Mouse (Mus musculus) kidney, postnatal 0 days (tissue): ENCODE results near the gene Rasl10a. TPM values are rescaled to one million over a fixed set of nuclear protein-coding genes. Genes with fewer than 3 reads are reported as not detected.
A peak's percentile ranks its signal among the peaks of the same experiment; 100 is the strongest.

ENCODE experiments used
- ATAC-seq: fragments of 200-750 bp; cut with Nextera tagmentation; replicated peaks from 2 replicates; pipeline ENCODE4 v1.8.0; 2017; ENCODE audit warnings: low read depth, moderate number of reproducible peaks, moderate TSS enrichment, moderate library complexity; ENCODE audit not compliant: low FRiP score
- DNase-seq: peaks from one replicate; pipeline ENCODE4 v3.0.0-alpha.2; 2016; ENCODE audit warnings: low spot score
- H3K27ac ChIP-seq: fragments of 300-500 bp; sonication (generic); 2 replicates; pipeline ENCODE4 v1.5.1; 2014; ENCODE audit warnings: mild to moderate bottlenecking
- H3K27me3 ChIP-seq: fragments of 300-500 bp; sonication (generic); 2 replicates; pipeline ENCODE4 v1.6.1; 2014; ENCODE audit warnings: low read length, mixed read lengths; ENCODE audit not compliant: insufficient read depth
- H3K36me3 ChIP-seq: fragments of 300-500 bp; sonication (generic); 2 replicates; pipeline ENCODE4 v1.6.1; 2014; ENCODE audit warnings: low read length, mixed read lengths; ENCODE audit not compliant: insufficient read depth
- H3K4me1 ChIP-seq: fragments of 300-500 bp; sonication (generic); replicated peaks from 2 replicates; pipeline ENCODE4 v1.6.1; 2014; ENCODE audit warnings: antibody characterized with exemption, low read length, mixed read lengths; ENCODE audit not compliant: insufficient read depth
- H3K4me2 ChIP-seq: fragments of 300-500 bp; sonication (generic); 2 replicates; pipeline ENCODE4 v1.6.1; 2014; ENCODE audit warnings: mild to moderate bottlenecking, low read length, moderate library complexity, mixed read lengths
- H3K4me3 ChIP-seq: fragments of 300-500 bp; sonication (generic); replicated peaks from 2 replicates; pipeline ENCODE4 v1.5.1; 2014; ENCODE audit warnings: low read depth, low read length
- H3K9ac ChIP-seq: fragments of 300-500 bp; sonication (generic); 2 replicates; pipeline ENCODE4 v1.6.1; 2014; ENCODE audit warnings: low read depth, low read length
- H3K9me3 ChIP-seq: fragments of 300-500 bp; sonication (generic); replicated peaks from 2 replicates; pipeline ENCODE4 v1.6.1; 2016; ENCODE audit warnings: low read length, inconsistent platforms, mixed read lengths
- CTCF ChIP-seq: IDR thresholded peaks from 2 replicates; pipeline ENCODE4 v1.5.1; 2016; ENCODE audit warnings: antibody characterized with exemption, low read depth, mild to moderate bottlenecking, moderate library complexity
- WGBS: fragments of 180-500 bp; shearing (Covaris S2); extraction: QIAGEN DNeasy Blood & Tissue Kit; methylation state at CpG from one replicate; pipeline ENCODE4 v1.1.7; 2014; 5-methylcytosine and 5-hydroxymethylcytosine counted together
- polyA plus RNA-seq: library from polyadenylated mRNA; unstranded; fragments of >200 nt; fragmentation: Nextera tagmentation; extraction: Ambion mirVana; gene quantifications from 2 replicates; pipeline ENCODE4 v1.2.1, GENCODE M21; 2015

Gene Rasl10a
- polyA plus RNA-seq, 1 experiment from 2014 or later = 1.9 TPM

DNA sequence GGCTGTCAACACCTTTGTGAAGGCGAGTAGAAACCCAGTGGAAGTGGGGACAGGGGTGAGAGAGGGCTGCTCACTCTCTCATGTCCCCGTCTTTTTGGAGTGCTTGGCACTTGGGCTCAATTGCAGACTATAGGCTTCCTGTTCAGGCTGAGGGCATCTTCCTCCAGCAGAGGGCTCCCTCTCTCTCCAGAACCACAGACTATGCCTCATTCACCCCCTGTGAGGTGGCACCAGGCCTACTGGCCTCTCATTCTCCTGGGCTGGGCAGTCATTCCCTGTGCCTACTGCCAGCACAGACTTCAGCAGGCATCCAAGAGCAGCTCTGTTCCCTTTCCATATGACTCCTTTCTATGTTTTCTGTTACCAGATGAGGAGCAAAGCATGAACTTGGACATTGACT lies 42.2 kb upstream of the Rasl10a start:
- no peak overlapping the region for H3K4me2 ChIP-seq
- H3K4me1 ChIP-seq = no peaks in the 10 kb centered on the region
- H3K36me3 ChIP-seq = peaks cover 60% of the 10 kb centered on the region
- H3K27ac ChIP-seq = no peak overlapping the region
- 48% methylated on average over 2 of the region's 2 CpGs for WGBS
- H3K9me3 ChIP-seq = no peaks in the 10 kb centered on the region
- ATAC-seq (no peak), DNase-seq (peak; percentile 65)
- no peak overlapping the region for H3K9ac ChIP-seq
- no peaks in the 10 kb centered on the region for H3K27me3 ChIP-seq
- TF ChIP-seq CTCF = peak; percentile 72
- no peak overlapping the region for H3K4me3 ChIP-seq

DNA sequence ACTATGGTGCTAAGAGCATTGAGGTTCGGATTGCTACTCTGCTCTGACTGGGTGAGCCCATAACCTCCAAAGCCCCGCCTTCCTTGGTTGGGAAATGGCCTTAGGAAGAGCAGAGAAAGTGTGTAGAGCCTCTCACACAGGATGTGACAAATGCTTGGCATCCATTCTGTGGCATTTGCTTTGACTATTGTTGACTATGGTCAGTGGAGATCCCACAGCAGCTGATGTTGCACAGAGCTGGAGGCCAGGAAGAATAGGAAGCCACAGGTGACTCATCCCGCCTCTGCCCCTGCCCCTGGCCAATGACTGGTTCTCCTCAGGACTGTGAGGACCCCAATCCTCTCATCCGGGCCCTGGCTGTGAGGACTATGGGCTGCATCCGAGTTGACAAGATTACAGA lies 41.6 kb upstream of the Rasl10a start:
- TF ChIP-seq CTCF = no peak
- no peak for DNase-seq
- no peak overlapping the region for H3K4me3 ChIP-seq
- no peaks in the 10 kb centered on the region for H3K27me3 ChIP-seq
- no peak overlapping the region for H3K9ac ChIP-seq
- WGBS = 92% methylated on average over 5 of the region's 5 CpGs
- H3K36me3 ChIP-seq = peaks cover 60% of the 10 kb centered on the region
- ATAC-seq = no peak
- no peaks in the 10 kb centered on the region for H3K9me3 ChIP-seq
- no peak overlapping the region for H3K27ac ChIP-seq
- no peak overlapping the region for H3K4me2 ChIP-seq
- no peaks in the 10 kb centered on the region for H3K4me1 ChIP-seq

DNA sequence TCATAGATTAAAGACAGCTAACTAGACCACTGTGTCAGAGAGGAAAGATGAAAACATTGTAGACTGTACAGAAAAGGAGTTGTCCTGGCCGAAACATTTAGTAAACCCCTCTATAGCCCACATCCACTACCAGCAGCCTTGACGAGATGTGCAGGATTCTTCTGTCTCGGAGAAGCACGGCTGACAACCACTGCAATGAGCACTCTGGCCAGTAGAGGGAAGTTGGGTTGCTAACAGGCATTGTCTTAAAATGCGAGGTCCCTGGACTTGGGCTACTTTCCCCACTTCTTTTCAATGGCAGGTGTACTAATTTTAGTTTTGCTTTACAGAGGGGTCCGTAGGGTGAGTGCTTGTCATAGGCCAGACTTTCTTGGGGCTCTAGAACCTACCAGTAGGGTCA lies 40.4 kb upstream of the Rasl10a start:
- H3K4me3 ChIP-seq = no peak overlapping the region
- no peak overlapping the region for H3K27ac ChIP-seq
- DNase-seq = peak; percentile 25
- peak; percentile 62 for TF ChIP-seq CTCF
- no peaks in the 10 kb centered on the region for H3K27me3 ChIP-seq
- WGBS = 52% methylated on average over 6 of the region's 6 CpGs
- no peak overlapping the region for H3K9ac ChIP-seq
- H3K9me3 ChIP-seq = no peaks in the 10 kb centered on the region
- H3K4me1 ChIP-seq = no peaks in the 10 kb centered on the region
- no peak overlapping the region for H3K4me2 ChIP-seq
- H3K36me3 ChIP-seq = peaks cover 60% of the 10 kb centered on the region
- no peak for ATAC-seq

DNA sequence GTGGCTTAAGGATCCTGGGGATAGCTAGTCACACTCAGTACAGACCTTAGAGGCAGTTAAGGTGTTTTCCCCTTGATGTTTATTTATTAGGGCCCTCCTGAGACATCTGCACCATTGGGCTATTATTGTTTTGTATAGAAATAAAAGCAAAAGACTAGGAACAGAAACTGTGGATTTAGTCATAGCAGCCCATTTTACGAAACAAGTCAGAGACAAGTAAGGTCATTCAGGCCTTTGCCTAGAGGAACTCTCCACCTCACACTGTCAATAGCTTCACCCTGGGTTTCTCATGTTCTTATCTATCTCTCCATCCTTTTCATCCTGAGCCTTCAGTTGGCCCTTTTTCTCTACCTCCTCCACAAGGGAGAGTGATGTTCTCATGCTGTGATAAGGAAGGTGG lies 32.8 kb upstream of the Rasl10a start:
- Histone ChIP-seq H3K4me2 (no peak overlapping the region), H3K9me3 (no peaks in the 10 kb centered on the region), H3K27me3 (no peaks in the 10 kb centered on the region), H3K36me3 (peaks cover 51% of the 10 kb centered on the region), H3K4me1 (no peaks in the 10 kb centered on the region), H3K27ac (no peak overlapping the region), H3K9ac (no peak overlapping the region), H3K4me3 (no peak overlapping the region)
- TF ChIP-seq CTCF = no peak
- no peak for DNase-seq
- WGBS = 100% methylated on average over 1 of the region's 1 CpGs
- no peak for ATAC-seq

DNA sequence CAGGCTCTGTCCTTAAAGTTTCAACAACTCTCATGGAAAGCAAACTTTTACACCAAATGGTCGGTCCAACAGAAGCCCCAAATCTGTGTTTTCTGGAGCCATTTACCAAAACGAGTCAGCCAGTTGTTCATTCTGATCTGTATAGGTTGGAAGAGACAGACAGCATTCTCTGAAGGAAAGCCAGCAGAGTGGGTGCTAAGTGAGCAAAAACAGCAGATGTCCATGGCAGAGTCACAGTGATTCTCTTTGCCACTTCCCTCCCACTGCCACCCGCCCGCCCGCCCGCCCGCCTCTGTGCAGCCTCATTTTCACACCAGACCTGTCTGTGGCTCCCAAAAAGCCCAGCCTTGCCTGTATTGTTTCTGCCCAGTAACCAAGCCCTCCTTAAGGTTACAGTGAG lies 29.7 kb upstream of the Rasl10a start:
- H3K4me3 ChIP-seq = no peak overlapping the region
- H3K9me3 ChIP-seq = no peaks in the 10 kb centered on the region
- no peak for ATAC-seq
- H3K9ac ChIP-seq = no peak overlapping the region
- WGBS = 90% methylated on average over 7 of the region's 7 CpGs
- H3K4me2 ChIP-seq = no peak overlapping the region
- H3K27me3 ChIP-seq = no peaks in the 10 kb centered on the region
- DNase-seq = no peak
- H3K27ac ChIP-seq = no peak overlapping the region
- no peak for TF ChIP-seq CTCF
- peaks cover 60% of the 10 kb centered on the region for H3K36me3 ChIP-seq
- no peaks in the 10 kb centered on the region for H3K4me1 ChIP-seq

DNA sequence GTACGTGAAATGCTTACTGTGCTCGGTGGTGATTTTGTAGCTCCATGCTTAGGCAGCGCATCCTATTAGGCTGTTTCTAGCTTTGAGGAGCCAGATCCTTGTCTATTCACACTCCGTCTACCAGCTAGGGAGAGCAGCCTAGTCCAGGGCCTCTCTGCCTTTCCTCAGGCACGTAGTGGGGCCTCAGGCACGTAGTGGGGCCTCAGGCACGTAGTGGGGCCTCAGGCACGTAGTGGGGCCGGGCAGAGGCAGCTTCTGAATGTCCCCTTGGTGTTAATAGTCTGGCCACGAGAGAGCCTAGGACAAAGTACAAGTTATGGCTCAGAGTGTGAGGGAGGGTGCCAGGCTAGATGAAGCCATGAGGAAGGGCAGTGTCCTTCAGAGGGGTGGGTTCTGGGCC lies 25.2 kb upstream of the Rasl10a start:
- no peak overlapping the region for H3K27ac ChIP-seq
- H3K27me3 ChIP-seq = no peaks in the 10 kb centered on the region
- DNase-seq (no peak), ATAC-seq (no peak)
- no peaks in the 10 kb centered on the region for H3K4me1 ChIP-seq
- H3K4me2 ChIP-seq = no peak overlapping the region
- WGBS = 88% methylated on average over 10 of the region's 10 CpGs
- no peak overlapping the region for H3K4me3 ChIP-seq
- TF ChIP-seq CTCF = no peak
- no peak overlapping the region for H3K9ac ChIP-seq
- no peaks in the 10 kb centered on the region for H3K9me3 ChIP-seq
- peaks cover 60% of the 10 kb centered on the region for H3K36me3 ChIP-seq

DNA sequence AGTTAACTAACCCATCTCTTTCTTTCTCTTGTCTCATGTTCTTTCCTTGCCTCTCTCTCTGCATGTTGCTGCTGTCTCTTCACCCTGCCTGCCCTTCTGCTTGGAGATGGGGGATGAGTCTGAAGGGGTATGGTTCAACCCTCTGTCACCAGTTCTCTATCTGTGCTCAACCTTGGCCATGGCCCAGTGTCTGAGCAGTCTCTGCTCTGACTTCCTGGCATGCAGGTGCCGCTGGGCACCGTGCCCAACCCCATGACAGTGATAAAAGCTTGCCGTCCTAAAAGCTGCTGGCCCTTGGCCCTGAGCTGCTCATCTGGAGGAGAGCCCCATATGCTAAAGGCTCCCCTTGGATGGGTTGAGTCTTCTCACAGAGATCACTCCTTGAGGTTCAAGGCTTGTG lies 24.8 kb upstream of the Rasl10a start:
- ATAC-seq = no peak
- peaks cover 61% of the 10 kb centered on the region for H3K36me3 ChIP-seq

More for the DNA sequence above, 24.8 kb upstream of the Rasl10a start:
- TF ChIP-seq CTCF = no peak
- DNase-seq = no peak
- no peaks in the 10 kb centered on the region for H3K27me3 ChIP-seq
- no peak overlapping the region for H3K9ac ChIP-seq
- H3K4me3 ChIP-seq = no peak overlapping the region
- 80% methylated on average over 3 of the region's 3 CpGs for WGBS
- H3K4me2 ChIP-seq = no peak overlapping the region
- no peak overlapping the region for H3K27ac ChIP-seq
- H3K4me1 ChIP-seq = no peaks in the 10 kb centered on the region
- no peaks in the 10 kb centered on the region for H3K9me3 ChIP-seq
